Mouse (Mus musculus): ENCODE measurements around the gene Ablim2. TPM values are rescaled to one million over a fixed set of nuclear protein-coding genes. Genes with fewer than 3 reads are reported as not detected.

Gene Ablim2
- polyA plus RNA-seq, 1 experiment from 2014 or later, result 3.8 TPM

- no peak overlapping the region for H3K9ac ChIP-seq
- no peaks in the 10 kb centered on the region for H3K36me3 ChIP-seq
- H3K27ac ChIP-seq (ENCODE audit: poor library complexity, severe bottlenecking), result no peak overlapping the region
- no peaks in the 10 kb centered on the region for H3K27me3 ChIP-seq (replicated peaks)
- WGBS, result 66% methylated on average over 5 of the region's 5 CpGs
- no peaks in the 10 kb centered on the region for H3K9me3 ChIP-seq (replicated peaks)
- H3K4me3 ChIP-seq, result no peak overlapping the region
- no peak for ATAC-seq (ENCODE audit: insufficient number of reproducible peaks, low FRiP score)
- H3K4me2 ChIP-seq, result no peak overlapping the region
- H3K4me1 ChIP-seq (replicated peaks), result peaks cover 49% of the 10 kb centered on the region
These were observed 33.8 kb upstream of the Ablim2 start for GRCm38 (mm10) chr5:35723900-35724299.

GRCm38 (mm10) chr5:35725840-35726239 lies 31.8 kb upstream of the Ablim2 start:
- ATAC-seq (ENCODE audit: insufficient number of reproducible peaks, low FRiP score), result no peak
- 87% methylated on average over 3 of the region's 3 CpGs for WGBS
- H3K27ac ChIP-seq (ENCODE audit: poor library complexity, severe bottlenecking), result no peak overlapping the region

DNA sequence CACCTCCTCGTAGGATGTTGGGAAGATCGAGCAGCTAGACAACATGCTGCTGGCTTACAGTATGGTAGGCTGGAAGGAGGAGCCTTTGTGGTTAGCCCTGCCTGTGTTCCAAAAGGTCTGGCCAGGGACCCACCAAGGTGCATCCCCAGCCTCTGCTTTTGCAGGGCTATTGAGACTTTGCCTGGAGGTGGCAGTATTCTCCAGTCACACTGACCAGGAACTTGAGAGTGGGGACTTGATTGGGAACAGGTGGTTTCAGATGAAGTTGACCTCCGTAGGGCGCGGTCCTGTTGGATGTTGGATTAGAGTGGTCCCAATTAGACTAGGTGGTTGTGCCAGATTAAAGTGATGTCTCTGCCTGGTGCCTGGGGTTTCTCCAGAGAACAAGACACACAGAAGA lies 30.2 kb upstream of the Ablim2 start:
- Histone ChIP-seq H3K4me1 (replicated peaks) (peaks cover 30% of the 10 kb centered on the region), H3K4me3 (peak overlapping the region; percentile 31), H3K9me3 (replicated peaks) (no peaks in the 10 kb centered on the region), H3K36me3 (no peaks in the 10 kb centered on the region), H3K27me3 (replicated peaks) (no peaks in the 10 kb centered on the region), H3K9ac (no peak overlapping the region), H3K4me2 (peak overlapping the region; percentile 58), H3K27ac (ENCODE audit: poor library complexity, severe bottlenecking) (no peak overlapping the region)
- no peak for ATAC-seq (ENCODE audit: insufficient number of reproducible peaks, low FRiP score)
- WGBS, result 89% methylated on average over 5 of the region's 5 CpGs

More at GRCm38 (mm10) chr5:35725840-35726239, 31.8 kb upstream of the Ablim2 start:
- no peaks in the 10 kb centered on the region for H3K9me3 ChIP-seq (replicated peaks)
- no peak overlapping the region for H3K4me2 ChIP-seq
- peaks cover 38% of the 10 kb centered on the region for H3K4me1 ChIP-seq (replicated peaks)
- no peak overlapping the region for H3K9ac ChIP-seq
- H3K36me3 ChIP-seq, result no peaks in the 10 kb centered on the region
- H3K4me3 ChIP-seq, result no peak overlapping the region
- no peaks in the 10 kb centered on the region for H3K27me3 ChIP-seq (replicated peaks)

DNA sequence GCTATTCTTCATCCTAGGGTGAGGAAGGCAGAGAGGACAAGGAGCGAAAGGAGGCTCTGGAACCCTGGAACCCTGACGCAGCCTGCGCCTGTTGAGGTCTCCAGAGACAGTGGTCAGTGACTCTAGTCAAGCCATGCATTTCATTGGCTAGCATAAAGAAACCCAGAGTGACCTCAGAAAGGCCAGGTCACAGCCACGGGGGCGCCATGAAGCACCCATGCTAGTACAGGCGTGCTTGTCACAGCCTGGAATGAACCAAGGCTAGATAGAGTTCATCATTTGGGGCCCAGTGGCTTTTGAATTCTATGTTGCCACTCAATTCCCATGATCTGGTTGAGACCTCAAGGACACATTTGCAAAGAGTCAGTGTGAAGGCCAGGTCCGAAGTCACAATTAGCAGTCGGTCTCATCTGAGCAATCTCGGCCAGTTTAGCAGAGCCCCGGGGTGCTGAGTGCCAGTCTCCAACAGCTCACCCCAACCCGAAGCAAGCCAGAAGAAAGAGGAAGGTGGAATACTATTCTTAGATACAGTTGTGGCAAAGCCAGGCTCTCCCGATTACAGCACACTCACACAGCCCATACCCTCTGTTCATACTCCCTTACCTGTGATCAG lies 29.2 kb upstream of the Ablim2 start:
- WGBS, result 65% methylated on average over 12 of the region's 12 CpGs
- Histone ChIP-seq H3K4me1 (replicated peaks) (peaks cover 19% of the 10 kb centered on the region), H3K36me3 (no peaks in the 10 kb centered on the region), H3K27ac (ENCODE audit: poor library complexity, severe bottlenecking) (peak overlapping the region; percentile 90), H3K4me3 (peak overlapping the region; percentile 31), H3K27me3 (replicated peaks) (no peaks in the 10 kb centered on the region; the same call in 1 of the 2 replicates), H3K4me2 (peak overlapping the region; percentile 58), H3K9me3 (replicated peaks) (no peaks in the 10 kb centered on the region), H3K9ac (peak overlapping the region; percentile 63)
- ATAC-seq (ENCODE audit: insufficient number of reproducible peaks, low FRiP score), result no peak

DNA sequence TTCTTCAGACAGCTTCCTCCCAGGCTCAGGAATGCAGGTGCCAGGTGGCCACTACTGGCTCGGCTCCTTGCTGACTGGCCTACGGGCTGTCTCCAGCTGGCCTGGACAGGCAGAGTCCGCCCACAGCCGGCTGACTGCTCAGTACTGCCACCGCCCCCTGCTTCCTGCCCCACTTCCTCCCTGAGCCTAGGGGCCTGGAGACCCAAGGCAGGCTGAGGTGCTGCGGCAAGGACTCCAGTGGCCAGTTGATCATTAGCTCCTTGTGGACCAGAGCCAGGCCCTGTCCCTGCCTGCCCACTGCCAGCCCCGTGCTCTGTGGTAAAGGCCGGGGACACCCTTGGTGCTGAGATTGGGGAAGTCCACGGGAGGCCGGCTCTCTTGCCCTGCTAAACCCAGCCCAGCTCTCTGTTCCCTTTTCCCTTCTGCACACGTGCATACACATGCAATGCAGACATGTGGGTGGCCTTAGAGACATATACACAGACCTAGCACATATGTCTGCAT lies 28.7 kb upstream of the Ablim2 start:
- peak overlapping the region; percentile 90 for H3K27ac ChIP-seq (ENCODE audit: poor library complexity, severe bottlenecking)
- no peaks in the 10 kb centered on the region; the same call in 1 of the 2 replicates for H3K27me3 ChIP-seq (replicated peaks)
- WGBS, result 41% methylated on average over 11 of the region's 11 CpGs
- peak overlapping the region; percentile 63 for H3K9ac ChIP-seq
- no peaks in the 10 kb centered on the region for H3K36me3 ChIP-seq
- peak overlapping the region; percentile 31 for H3K4me3 ChIP-seq
- H3K9me3 ChIP-seq (replicated peaks), result no peaks in the 10 kb centered on the region
- H3K4me2 ChIP-seq, result peak overlapping the region; percentile 58
- peak; percentile 84 for ATAC-seq (ENCODE audit: insufficient number of reproducible peaks, low FRiP score)
- H3K4me1 ChIP-seq (replicated peaks), result peaks cover 14% of the 10 kb centered on the region

- WGBS, result 58% methylated on average over 3 of the region's 3 CpGs
- ATAC-seq (ENCODE audit: insufficient number of reproducible peaks, low FRiP score), result peak; percentile 64
- Histone ChIP-seq H3K4me1 (replicated peaks) (peaks cover 14% of the 10 kb centered on the region), H3K27me3 (replicated peaks) (no peaks in the 10 kb centered on the region; the same call in 1 of the 2 replicates), H3K4me2 (no peak overlapping the region), H3K27ac (ENCODE audit: poor library complexity, severe bottlenecking) (peak overlapping the region; percentile 90; the same call in 1 of the 2 replicates), H3K9ac (no peak overlapping the region), H3K36me3 (no peaks in the 10 kb centered on the region), H3K9me3 (replicated peaks) (no peaks in the 10 kb centered on the region), H3K4me3 (no peak overlapping the region)
These were observed 27.8 kb upstream of the Ablim2 start for GRCm38 (mm10) chr5:35729844-35730243.

GRCm38 (mm10) chr5:35730552-35730951 lies 27.1 kb upstream of the Ablim2 start:
- Histone ChIP-seq H3K4me1 (replicated peaks) (peaks cover 14% of the 10 kb centered on the region), H3K27ac (ENCODE audit: poor library complexity, severe bottlenecking) (no peak overlapping the region), H3K9ac (no peak overlapping the region), H3K36me3 (no peaks in the 10 kb centered on the region), H3K4me2 (no peak overlapping the region), H3K27me3 (replicated peaks) (no peaks in the 10 kb centered on the region; the same call in 1 of the 2 replicates), H3K9me3 (replicated peaks) (no peaks in the 10 kb centered on the region), H3K4me3 (no peak overlapping the region)
- WGBS, result 54% methylated on average over 1 of the region's 1 CpGs
- no peak for ATAC-seq (ENCODE audit: insufficient number of reproducible peaks, low FRiP score)

DNA sequence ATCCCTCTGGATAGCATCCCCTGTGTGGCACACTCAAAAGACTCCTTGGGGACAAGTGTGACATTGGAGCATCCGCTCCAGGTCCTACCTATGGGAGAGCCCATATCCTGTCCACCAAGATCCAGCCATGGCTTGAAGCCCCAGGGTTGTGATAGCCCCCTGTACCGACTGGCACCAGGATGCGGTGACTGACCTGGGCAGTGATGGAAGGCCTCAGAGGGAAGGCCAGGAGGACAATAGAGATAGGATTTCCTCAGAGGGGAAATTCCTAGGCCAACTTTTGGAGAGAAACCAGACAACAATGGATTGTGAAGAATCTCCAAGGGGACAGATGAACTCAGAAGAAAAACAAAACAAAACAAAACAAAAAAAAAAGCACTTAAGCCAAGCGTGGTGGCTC lies 26.7 kb upstream of the Ablim2 start:
- H3K9ac ChIP-seq, result no peak overlapping the region
- no peak overlapping the region for H3K4me3 ChIP-seq
- H3K27ac ChIP-seq (ENCODE audit: poor library complexity, severe bottlenecking), result no peak overlapping the region
- no peak for ATAC-seq (ENCODE audit: insufficient number of reproducible peaks, low FRiP score)
- H3K36me3 ChIP-seq, result no peaks in the 10 kb centered on the region
- H3K27me3 ChIP-seq (replicated peaks), result no peaks in the 10 kb centered on the region; the same call in 1 of the 2 replicates
- whole genome bisulfite sequencing, result 73% methylated on average over 4 of the region's 4 CpGs
- H3K9me3 ChIP-seq (replicated peaks), result no peaks in the 10 kb centered on the region
- H3K4me1 ChIP-seq (replicated peaks), result peaks cover 14% of the 10 kb centered on the region
- no peak overlapping the region for H3K4me2 ChIP-seq

GRCm38 (mm10) chr5:35733523-35733922 lies 24.2 kb upstream of the Ablim2 start:
- peaks cover 34% of the 10 kb centered on the region for H3K4me1 ChIP-seq (replicated peaks)
- no peak overlapping the region for H3K4me2 ChIP-seq
- no peak overlapping the region for H3K27ac ChIP-seq (ENCODE audit: poor library complexity, severe bottlenecking)
- 66% methylated on average over 2 of the region's 2 CpGs for WGBS
- no peak for ATAC-seq (ENCODE audit: insufficient number of reproducible peaks, low FRiP score)
- no peak overlapping the region for H3K4me3 ChIP-seq
- no peak overlapping the region for H3K9ac ChIP-seq
- no peaks in the 10 kb centered on the region; the same call in 1 of the 2 replicates for H3K27me3 ChIP-seq (replicated peaks)
- no peaks in the 10 kb centered on the region for H3K36me3 ChIP-seq
- H3K9me3 ChIP-seq (replicated peaks), result no peaks in the 10 kb centered on the region

DNA sequence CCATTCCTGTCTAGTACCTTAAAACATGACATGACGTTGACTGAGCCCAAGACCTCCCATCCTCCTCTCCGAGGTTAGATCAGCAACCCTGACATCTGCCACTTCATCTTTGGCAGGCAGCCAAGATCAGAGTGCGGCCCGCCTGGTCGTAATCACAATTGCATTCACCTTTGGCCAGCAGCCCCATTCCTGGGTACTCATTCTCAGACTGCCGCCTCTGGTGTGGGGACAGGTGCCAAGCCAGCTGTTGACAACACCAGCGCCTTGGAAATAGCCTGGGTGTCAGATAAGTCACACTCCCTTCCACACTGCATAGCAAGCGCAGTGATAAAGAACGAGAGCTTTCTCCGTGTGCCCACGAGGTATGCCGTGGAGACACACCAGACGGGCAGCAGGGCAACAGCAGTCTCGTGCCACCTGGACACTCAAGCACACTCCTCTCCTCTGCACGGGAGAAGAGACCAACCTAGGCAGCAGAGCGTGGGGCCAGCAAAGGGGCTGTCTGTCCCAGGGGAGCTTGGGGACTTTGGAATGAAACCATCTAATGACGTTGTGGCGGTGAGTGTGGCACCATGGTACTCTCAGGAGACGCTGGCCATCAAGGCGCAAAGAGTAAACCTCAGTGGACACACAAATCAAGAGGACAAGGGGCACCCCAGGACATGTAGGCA lies 20.3 kb upstream of the Ablim2 start:
- no peak for ATAC-seq (ENCODE audit: insufficient number of reproducible peaks, low FRiP score)
- peak overlapping the region; percentile 34; the same call in 1 of the 2 replicates for H3K27ac ChIP-seq (ENCODE audit: poor library complexity, severe bottlenecking)
- H3K4me1 ChIP-seq (replicated peaks), result peaks cover 52% of the 10 kb centered on the region
- 32% methylated on average over 20 of the region's 20 CpGs for WGBS
- H3K9ac ChIP-seq, result no peak overlapping the region
- no peak overlapping the region for H3K4me3 ChIP-seq
- H3K27me3 ChIP-seq (replicated peaks), result peaks cover 6% of the 10 kb centered on the region
- peak overlapping the region; percentile 35 for H3K4me2 ChIP-seq
- H3K9me3 ChIP-seq (replicated peaks), result no peaks in the 10 kb centered on the region
- no peaks in the 10 kb centered on the region for H3K36me3 ChIP-seq

DNA sequence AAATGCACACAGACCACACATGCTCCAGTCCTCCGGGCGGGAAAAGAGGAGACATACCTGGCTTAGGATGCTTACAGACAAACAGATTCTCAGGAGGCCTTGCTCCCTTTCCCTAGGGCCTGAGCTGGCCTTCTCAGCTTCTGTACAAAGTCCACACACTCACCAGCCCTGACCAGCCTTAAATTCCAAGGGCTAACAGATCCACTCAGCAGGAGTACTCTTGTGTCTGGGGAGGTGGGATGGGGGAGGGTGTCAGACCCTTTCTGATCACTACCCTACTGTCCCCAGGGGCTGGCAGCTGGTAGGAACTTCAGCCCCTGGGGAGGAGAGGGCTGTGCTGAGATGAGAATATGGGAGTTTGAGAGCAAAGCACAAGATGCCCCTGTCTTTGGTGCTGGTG lies 18.7 kb upstream of the Ablim2 start:
- Histone ChIP-seq H3K27ac (ENCODE audit: poor library complexity, severe bottlenecking) (no peak overlapping the region), H3K27me3 (replicated peaks) (peaks cover 11% of the 10 kb centered on the region), H3K36me3 (no peaks in the 10 kb centered on the region), H3K4me3 (no peak overlapping the region), H3K4me1 (replicated peaks) (peaks cover 52% of the 10 kb centered on the region), H3K4me2 (no peak overlapping the region), H3K9me3 (replicated peaks) (no peaks in the 10 kb centered on the region), H3K9ac (no peak overlapping the region)
- 80% methylated on average over 2 of the region's 2 CpGs for WGBS
- ATAC-seq (ENCODE audit: insufficient number of reproducible peaks, low FRiP score), result no peak

Data from heart, embryonic 12.5 days (tissue).